Mouse (Mus musculus): ENCODE measurements around the gene Fkbp2. TPM values are rescaled to one million over a fixed set of nuclear protein-coding genes. Genes with fewer than 3 reads are reported as not detected.

The Fkbp2 gene
- polyA plus RNA-seq, 1 experiment from 2014 or later, result 119 TPM

- H3K9me3 ChIP-seq, result no peaks in the 10 kb centered on the region
- peaks cover 84% of the 10 kb centered on the region for H3K4me1 ChIP-seq (replicated peaks)
- H3K27me3 ChIP-seq (ENCODE audit: insufficient read depth, poor library complexity, severe bottlenecking), result peaks cover 36% of the 10 kb centered on the region
- under 1% methylated on average over 80 of the region's 84 CpGs for WGBS
- peak within 1 kb of the TSS; percentile 91 for H3K4me3 ChIP-seq
- DNase-seq (ENCODE audit: low spot score), result peak; percentile 91
- peak within 1 kb of the TSS; percentile 95 for H3K27ac ChIP-seq
- H3K36me3 ChIP-seq, result peaks cover 27% of the 10 kb centered on the region
Observed at GRCm38 (mm10) chr19:6974211-6975205, 5.8 kb downstream of the Fkbp2 start, which contains the start of gene Ppp1r14b. TSS of gene Ppp1r14b (plus strand) at chr19:6974968.

- Histone ChIP-seq H3K4me1 (replicated peaks) (peaks cover 84% of the 10 kb centered on the region), H3K9me3 (no peaks in the 10 kb centered on the region), H3K4me3 (peak overlapping the region; percentile 91), H3K27ac (peak overlapping the region; percentile 95), H3K36me3 (peaks cover 25% of the 10 kb centered on the region), H3K27me3 (ENCODE audit: insufficient read depth, poor library complexity, severe bottlenecking) (peaks cover 44% of the 10 kb centered on the region)
- DNase-seq (ENCODE audit: low spot score), result no peak
- 40% methylated on average over 12 of the region's 12 CpGs for WGBS
Observed at GRCm38 (mm10) chr19:6973581-6974190, 6.6 kb downstream of the Fkbp2 start.

GRCm38 (mm10) chr19:6972247-6972917 is 7.9 kb downstream of the Fkbp2 start:
- peaks cover 57% of the 10 kb centered on the region for H3K27me3 ChIP-seq (ENCODE audit: insufficient read depth, poor library complexity, severe bottlenecking)
- no peak overlapping the region for H3K4me3 ChIP-seq
- no peaks in the 10 kb centered on the region for H3K9me3 ChIP-seq
- WGBS, result 81% methylated on average over 13 of the region's 13 CpGs
- H3K4me1 ChIP-seq (replicated peaks), result peaks cover 83% of the 10 kb centered on the region
- DNase-seq (ENCODE audit: low spot score), result no peak
- peaks cover 12% of the 10 kb centered on the region for H3K36me3 ChIP-seq
- no peak overlapping the region for H3K27ac ChIP-seq

GRCm38 (mm10) chr19:6971644-6972043 is 8.7 kb downstream of the Fkbp2 start:
- no peak overlapping the region for H3K4me3 ChIP-seq
- no peak for DNase-seq (ENCODE audit: low spot score)
- WGBS, result 39% methylated on average over 6 of the region's 6 CpGs
- peaks cover 5% of the 10 kb centered on the region for H3K36me3 ChIP-seq
- H3K27me3 ChIP-seq (ENCODE audit: insufficient read depth, poor library complexity, severe bottlenecking), result peaks cover 57% of the 10 kb centered on the region
- H3K27ac ChIP-seq, result no peak overlapping the region
- peaks cover 76% of the 10 kb centered on the region for H3K4me1 ChIP-seq (replicated peaks)
- H3K9me3 ChIP-seq, result no peaks in the 10 kb centered on the region

- H3K4me3 ChIP-seq, result peak overlapping the region; percentile 65
Observed at GRCm38 (mm10) chr19:6970460-6971085, 9.7 kb downstream of the Fkbp2 start.

GRCm38 (mm10) chr19:6969665-6970381 is 10.5 kb downstream of the Fkbp2 start:
- under 1% methylated on average over 55 of the region's 55 CpGs for WGBS
- Histone ChIP-seq H3K27ac (peak overlapping the region; percentile 86), H3K27me3 (ENCODE audit: insufficient read depth, poor library complexity, severe bottlenecking) (peaks cover 57% of the 10 kb centered on the region), H3K36me3 (peaks cover 17% of the 10 kb centered on the region), H3K4me3 (peak overlapping the region; percentile 65), H3K9me3 (no peaks in the 10 kb centered on the region), H3K4me1 (replicated peaks) (peaks cover 63% of the 10 kb centered on the region)
- DNase-seq (ENCODE audit: low spot score), result peak; percentile 75

More at GRCm38 (mm10) chr19:6970460-6971085, 9.7 kb downstream of the Fkbp2 start:
- no peak for DNase-seq (ENCODE audit: low spot score)
- Histone ChIP-seq H3K4me1 (replicated peaks) (peaks cover 65% of the 10 kb centered on the region), H3K27me3 (ENCODE audit: insufficient read depth, poor library complexity, severe bottlenecking) (peaks cover 57% of the 10 kb centered on the region), H3K36me3 (peaks cover 9% of the 10 kb centered on the region), H3K27ac (peak overlapping the region; percentile 86), H3K9me3 (no peaks in the 10 kb centered on the region)
- 18% methylated on average over 11 of the region's 11 CpGs for WGBS

GRCm38 (mm10) chr19:6969291-6969664 is 11.0 kb downstream of the Fkbp2 start:
- Histone ChIP-seq H3K4me1 (replicated peaks) (peaks cover 63% of the 10 kb centered on the region), H3K4me3 (peak overlapping the region; percentile 65), H3K36me3 (peaks cover 22% of the 10 kb centered on the region), H3K9me3 (no peaks in the 10 kb centered on the region), H3K27ac (peak overlapping the region; percentile 86), H3K27me3 (ENCODE audit: insufficient read depth, poor library complexity, severe bottlenecking) (peaks cover 57% of the 10 kb centered on the region)
- WGBS, result 1% methylated on average over 20 of the region's 20 CpGs
- DNase-seq (ENCODE audit: low spot score), result no peak

GRCm38 (mm10) chr19:6968491-6969271 is 11.6 kb downstream of the Fkbp2 start:
- peaks cover 28% of the 10 kb centered on the region for H3K36me3 ChIP-seq
- H3K4me1 ChIP-seq (replicated peaks), result peaks cover 58% of the 10 kb centered on the region
- H3K4me3 ChIP-seq, result peak overlapping the region; percentile 65
- DNase-seq (ENCODE audit: low spot score), result no peak
- H3K27me3 ChIP-seq (ENCODE audit: insufficient read depth, poor library complexity, severe bottlenecking), result peaks cover 57% of the 10 kb centered on the region
- WGBS, result 9% methylated on average over 15 of the region's 15 CpGs
- H3K27ac ChIP-seq, result peak overlapping the region; percentile 5; the same call in 1 of the 2 replicates
- no peaks in the 10 kb centered on the region for H3K9me3 ChIP-seq

- Histone ChIP-seq H3K36me3 (peaks cover 65% of the 10 kb centered on the region), H3K4me3 (0 out of 2 replicates have a peak overlapping the region, but pooled peaks have one; percentile 9), H3K4me1 (replicated peaks) (peaks cover 27% of the 10 kb centered on the region), H3K27ac (0 out of 2 replicates have a peak overlapping the region, but pooled peaks have one; percentile 35), H3K27me3 (ENCODE audit: insufficient read depth, poor library complexity, severe bottlenecking) (no peaks in the 10 kb centered on the region), H3K9me3 (no peaks in the 10 kb centered on the region)
- no peak for DNase-seq (ENCODE audit: low spot score)
- WGBS, result 85% methylated on average over 10 of the region's 10 CpGs
Observed at GRCm38 (mm10) chr19:6956461-6956860, 23.8 kb downstream of the Fkbp2 start.

- DNase-seq (ENCODE audit: low spot score), result no peak
- 88% methylated on average over 7 of the region's 7 CpGs for WGBS
- H3K27ac ChIP-seq, result no peak overlapping the region
- peaks cover 63% of the 10 kb centered on the region for H3K36me3 ChIP-seq
- no peak overlapping the region for H3K4me3 ChIP-seq
- peaks cover 29% of the 10 kb centered on the region for H3K4me1 ChIP-seq (replicated peaks)
- H3K27me3 ChIP-seq (ENCODE audit: insufficient read depth, poor library complexity, severe bottlenecking), result no peaks in the 10 kb centered on the region
- H3K9me3 ChIP-seq, result no peaks in the 10 kb centered on the region
Observed at GRCm38 (mm10) chr19:6955424-6955823, 24.9 kb downstream of the Fkbp2 start.

GRCm38 (mm10) chr19:6954046-6954445 is 26.3 kb downstream of the Fkbp2 start:
- no peaks in the 10 kb centered on the region for H3K9me3 ChIP-seq
- H3K36me3 ChIP-seq, result peaks cover 49% of the 10 kb centered on the region
- WGBS, result 65% methylated on average over 9 of the region's 9 CpGs
- no peak for DNase-seq (ENCODE audit: low spot score)
- peak overlapping the region; percentile 25; the same call in 1 of the 2 replicates for H3K27ac ChIP-seq
- H3K27me3 ChIP-seq (ENCODE audit: insufficient read depth, poor library complexity, severe bottlenecking), result no peaks in the 10 kb centered on the region
- peak overlapping the region; percentile 0; the same call in 1 of the 2 replicates for H3K4me3 ChIP-seq
- H3K4me1 ChIP-seq (replicated peaks), result peaks cover 39% of the 10 kb centered on the region

All from hindbrain, embryonic 10.5 days (tissue).